In genomic region chr12:106010065-106010915, GRCm38 (mm10) we compare ENCODE assay signal across 8 mouse cellular contexts. TPM values are rescaled to one million over a fixed set of nuclear protein-coding genes. Genes with fewer than 3 reads are reported as not detected.
DNase-seq lines count a peak whose midpoint lies in the region; ATAC-seq lines count a peak whose summit lies in the region.

Vrk1 (plus strand) TSS chr12:106010228.

- no peak within 1 kb of the TSS for H3K27ac ChIP-seq in hindbrain, embryonic 14.5 days

- peak; percentile 99 for DNase-seq in R1 (ENCODE audit: low read depth, low spot score)
- peak; percentile 95 to 97 for DNase-seq in cerebellum, postnatal 25 days
- DNase-seq in frontal cortex, postnatal 25 days (ENCODE audit: low spot score in 2 of 2) = peak; percentile 90 to 94
- peak; percentile 96 for DNase-seq in hindbrain, embryonic 14.5 days (ENCODE audit: low spot score)
- DNase-seq in layer of hippocampus, postnatal 36 days = peak; percentile 96 to 97
- peak; percentile 99 for DNase-seq in lung, postnatal 36 days
- DNase-seq in retina, postnatal 1 day = peak; percentile 99
- DNase-seq in urinary bladder, adult 18-20 months (ENCODE audit: low spot score in 2 of 2) = peak; percentile 78 to 95

- peak; percentile 99 for ATAC-seq in hindbrain, embryonic 14.5 days (ENCODE audit: low FRiP score)

- H3K9ac ChIP-seq in hindbrain, embryonic 14.5 days = peak within 1 kb of the TSS; percentile 66

- H3K4me1 ChIP-seq in hindbrain, embryonic 14.5 days (replicated peaks; ENCODE audit: control insufficient read depth, insufficient read depth, low read length) = no peaks in the 10 kb centered on the region

- H3K36me3 ChIP-seq in hindbrain, embryonic 14.5 days (replicated peaks; ENCODE audit: control insufficient read depth, insufficient read depth) = no peaks in the 10 kb centered on the region

- H3K4me3 ChIP-seq in hindbrain, embryonic 14.5 days (replicated peaks; ENCODE audit: low read length) = peak within 1 kb of the TSS; percentile 84

- H3K4me2 ChIP-seq in hindbrain, embryonic 14.5 days (replicated peaks) = peak within 1 kb of the TSS; percentile 73

- WGBS in hindbrain, embryonic 14.5 days = under 1% methylated on average over 71 of the region's 72 CpGs

- H3K9me3 ChIP-seq in hindbrain, embryonic 14.5 days (ENCODE audit: control insufficient read depth, low read length) = no peaks in the 10 kb centered on the region

- no peaks in the 10 kb centered on the region for H3K27me3 ChIP-seq in hindbrain, embryonic 14.5 days (ENCODE audit: control insufficient read depth, insufficient read depth, low read length)

RNA-seq across cellular contexts. Expression of gene Vrk1, which starts in this region (rescaled TPM):
- polyA plus RNA-seq in hindbrain, embryonic 14.5 days (2014; fragmentation: Nextera tagmentation; extraction: Ambion mirVana) = 30.6 and 35.1 TPM in 2 replicates
- total RNA-seq in layer of hippocampus, postnatal 36 days (2021) = 10 to 100 TPM; 14.9 to 17.3 TPM
